Mouse (Mus musculus): ENCODE results near the gene Ncstn.

The Ncstn gene

GRCm38 (mm10) chr1:172026201-172026901, 56.2 kb downstream of the Ncstn start:
- no peak for DNase-seq

- DNase-seq, result no peak
These were observed 57.2 kb downstream of the Ncstn start for GRCm38 (mm10) chr1:172025201-172025904.

DNA sequence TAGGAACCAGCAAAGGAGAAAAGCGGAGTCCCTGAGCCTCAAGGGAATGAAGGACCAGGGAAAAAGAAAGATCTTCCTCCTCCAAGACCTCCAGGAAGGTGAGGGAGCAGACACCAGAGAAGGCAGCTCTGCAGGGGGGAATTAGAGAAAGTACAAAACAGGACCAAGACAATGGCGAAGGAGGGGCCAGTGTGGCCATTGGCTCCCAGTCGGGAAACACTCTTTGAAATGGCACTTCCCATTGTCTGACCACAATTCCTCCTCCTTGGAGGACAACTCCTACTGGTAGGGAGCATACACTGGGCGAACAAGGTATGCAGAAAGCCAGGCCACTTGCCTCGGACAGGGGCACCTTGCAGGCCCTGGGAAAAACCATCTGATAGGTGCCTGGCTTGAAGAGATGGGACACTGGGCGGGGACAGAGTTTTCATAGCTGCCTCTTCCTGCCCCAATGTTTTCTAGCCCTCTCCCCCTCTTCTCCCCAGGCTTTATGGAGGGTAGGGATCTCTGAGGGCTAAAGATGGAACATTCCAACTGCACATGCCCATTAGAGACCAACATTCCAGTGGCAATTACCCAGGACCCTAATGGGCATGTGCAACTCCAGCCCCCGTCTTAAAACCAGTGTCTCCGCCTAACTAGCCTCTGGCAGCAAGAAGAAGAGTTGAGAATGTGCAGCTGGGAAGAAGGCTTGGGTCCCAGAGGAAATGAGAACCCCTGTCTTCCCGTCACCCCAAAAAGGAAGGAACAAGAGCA, 58.3 kb downstream of the Ncstn start:
- DNase-seq, result no peak

GRCm38 (mm10) chr1:172019863-172020521, 62.6 kb downstream of the Ncstn start:
- DNase-seq, result no peak

DNA sequence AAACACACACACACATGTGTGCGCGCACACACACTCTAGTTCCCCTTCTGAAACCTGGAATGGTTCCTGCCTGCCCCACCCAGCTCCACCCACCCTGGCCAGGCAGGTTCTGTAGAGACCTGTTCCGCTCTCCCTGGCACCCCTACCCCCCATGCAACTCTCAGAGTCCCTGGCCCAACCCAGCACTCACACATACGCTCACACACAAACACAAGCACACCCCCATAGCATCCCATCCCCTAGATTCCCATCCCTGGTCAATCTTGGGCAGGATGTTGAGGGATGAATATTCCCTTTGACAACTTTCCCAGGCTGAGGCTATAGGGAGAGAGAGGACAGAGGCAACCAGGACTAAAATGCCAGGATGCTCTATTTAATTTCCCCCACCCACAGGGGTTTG, 63.3 kb downstream of the Ncstn start:
- DNase-seq, result no peak

DNA sequence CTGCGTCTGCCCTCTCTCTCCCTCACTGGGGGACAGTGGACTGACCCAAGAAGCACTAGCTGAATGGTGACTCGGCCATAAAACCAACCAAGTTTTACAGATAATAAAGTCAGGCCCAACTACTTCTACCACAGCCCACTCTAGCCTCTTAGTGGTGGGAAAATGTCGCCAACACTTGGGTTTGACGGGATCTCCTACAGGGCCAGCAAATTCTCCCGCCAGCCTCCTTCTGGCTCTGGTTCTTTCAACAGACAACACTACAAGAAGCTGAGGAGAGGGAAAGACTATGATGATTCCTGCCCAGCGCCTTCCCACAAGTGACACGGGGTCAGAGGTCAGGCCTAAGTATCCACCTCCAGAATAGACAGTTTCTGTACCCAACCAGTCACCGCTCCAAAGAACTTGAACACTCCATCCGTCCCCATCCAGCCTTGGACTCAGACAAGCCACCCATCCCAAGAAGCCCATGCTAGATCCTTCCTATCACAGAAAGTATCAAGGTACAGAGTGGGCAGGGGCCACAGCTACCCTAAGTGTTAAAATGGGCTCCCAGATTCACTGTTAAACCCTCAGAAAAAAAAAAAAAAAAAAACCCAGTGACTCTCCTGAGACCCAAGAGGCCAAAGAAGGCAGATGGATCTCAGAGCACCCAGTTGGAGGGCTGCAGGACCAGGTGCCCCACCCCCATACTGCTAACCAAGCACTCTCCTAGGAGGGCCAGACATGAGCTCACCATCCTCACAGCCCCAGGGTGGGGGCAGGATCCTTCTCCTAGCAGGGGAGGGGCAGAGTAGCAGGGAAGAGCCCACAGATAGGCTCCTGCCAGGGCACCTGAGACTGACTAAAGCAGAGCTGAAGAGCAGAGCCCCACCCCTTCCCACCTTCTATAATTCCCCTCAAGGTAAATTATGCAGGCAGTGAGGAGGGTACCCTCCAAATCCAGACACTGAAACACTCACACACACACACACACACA, 64.0 kb downstream of the Ncstn start:
- no peak for DNase-seq

DNA sequence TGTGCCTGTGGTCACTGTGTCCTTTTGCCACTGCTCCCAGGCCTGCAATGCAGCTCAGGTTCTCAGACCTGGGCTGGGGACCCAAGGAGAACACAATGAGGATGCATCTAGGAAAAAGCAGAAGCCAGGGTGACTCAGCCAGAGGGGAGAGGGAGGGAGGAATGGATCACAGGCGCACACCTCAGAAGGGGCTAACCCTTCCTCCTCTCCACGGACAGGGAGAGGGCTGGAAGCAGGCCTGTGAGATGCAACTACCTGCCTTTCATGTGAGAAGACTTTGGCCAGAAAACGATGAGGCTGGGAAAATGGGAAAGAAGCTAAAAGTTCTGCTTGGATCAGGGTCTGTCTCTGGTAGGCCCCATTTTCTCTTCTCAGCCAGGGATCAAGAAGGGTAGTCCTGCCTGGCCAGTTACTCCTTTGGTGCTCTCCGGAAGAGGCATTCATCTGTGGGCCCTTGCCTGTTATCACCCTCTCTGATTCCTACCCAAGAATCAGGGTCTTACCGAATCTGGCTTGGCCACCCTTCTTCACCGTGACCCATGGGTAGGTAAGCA, 65.0 kb downstream of the Ncstn start:
- DNase-seq, result no peak

GRCm38 (mm10) chr1:172016660-172017516, 65.7 kb downstream of the Ncstn start:
- DNase-seq, result no peak

DNA sequence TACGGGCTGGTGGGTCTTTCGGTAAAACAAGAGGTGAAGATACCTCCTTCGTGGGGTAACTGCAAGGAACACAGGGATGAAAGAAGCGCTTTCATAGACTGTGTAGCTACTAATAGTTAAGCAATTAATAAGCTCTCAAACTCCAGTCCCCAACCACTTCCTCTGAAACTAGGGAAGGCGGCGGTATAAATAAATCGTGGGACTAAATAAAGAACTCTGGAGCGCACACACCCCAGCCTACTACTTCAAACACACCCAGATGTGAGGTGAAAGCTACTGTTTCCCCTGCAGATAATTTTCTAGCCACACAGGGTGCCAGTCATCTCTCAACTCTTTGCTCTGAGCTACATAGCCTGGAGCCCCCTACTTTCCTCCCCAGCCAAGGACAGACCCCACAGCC, 66.6 kb downstream of the Ncstn start:
- DNase-seq, result no peak

All from kidney, adult 11 months (tissue).